Mouse (Mus musculus) CD8-positive naive resting alpha-beta T cell, adult 2 months (primary cell): Measurements from ENCODE around the gene Ikzf4.

Source experiments
- DNase-seq, 2 experiments: peaks; one replicate each; pipeline ENCODE4 v3.0.0; 2022; ENCODE audit warnings: low read depth in 2 of 2, low spot score in 2 of 2

Ikzf4 gene

GRCm38 (mm10) chr10:128613154-128613440 is 32.7 kb downstream of the Ikzf4 start:
- DNase-seq, result no peak

- DNase-seq, result peak; percentile 52 to 77
Observed at GRCm38 (mm10) chr10:128612433-128613153, 33.2 kb downstream of the Ikzf4 start.

DNA sequence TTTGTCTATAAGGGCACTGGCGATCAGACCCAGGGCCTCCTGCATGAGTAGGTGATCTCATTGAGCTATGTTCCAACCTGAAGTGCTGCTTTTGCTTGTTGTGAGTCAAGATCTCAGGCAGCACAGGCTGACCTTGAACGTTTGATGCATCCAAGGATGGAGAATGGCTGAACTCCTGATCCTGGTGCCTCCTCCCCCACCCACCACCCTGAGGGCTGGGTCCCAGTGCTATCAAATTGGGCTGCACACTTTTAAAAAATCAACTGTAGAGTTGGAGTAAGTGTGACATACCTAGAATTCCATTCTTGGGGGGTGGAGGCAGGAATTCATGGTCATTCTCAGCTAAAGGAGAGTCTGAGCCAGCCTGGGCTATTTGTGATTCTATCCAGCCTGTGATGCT is 39.3 kb downstream of the Ikzf4 start:
- no peak for DNase-seq

DNA sequence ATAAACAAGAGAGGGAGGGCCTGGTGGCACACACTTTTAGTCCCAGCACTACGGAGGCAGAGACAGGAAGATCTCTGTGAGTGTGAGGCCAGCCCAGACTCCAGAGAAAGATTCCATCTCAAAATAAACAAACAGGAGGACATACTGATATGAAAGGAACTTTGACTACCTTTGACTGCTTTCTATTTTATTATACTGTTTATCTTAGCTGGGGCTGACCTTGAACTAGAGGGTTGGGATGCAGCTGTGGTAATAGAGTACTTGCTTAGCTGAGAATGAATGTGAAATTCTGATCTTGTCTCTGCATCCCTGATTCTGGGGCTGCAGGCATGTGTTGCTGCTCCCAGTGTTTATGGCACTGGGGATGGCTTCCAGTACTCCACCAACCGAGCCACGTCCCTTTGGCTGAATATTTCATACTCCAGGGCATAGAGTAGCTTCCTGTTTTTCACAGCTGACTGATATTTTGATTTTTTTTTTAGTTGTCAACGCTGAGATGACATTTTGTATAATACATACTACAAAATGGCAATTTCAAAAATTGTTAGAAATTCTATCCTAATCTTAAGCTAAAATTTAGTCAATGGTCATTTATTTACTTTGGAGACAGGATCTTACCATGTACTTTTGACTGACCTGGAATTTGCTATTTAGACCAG is 43.2 kb downstream of the Ikzf4 start:
- no peak for DNase-seq

GRCm38 (mm10) chr10:128601499-128601898 is 44.3 kb downstream of the Ikzf4 start:
- no peak for DNase-seq

DNA sequence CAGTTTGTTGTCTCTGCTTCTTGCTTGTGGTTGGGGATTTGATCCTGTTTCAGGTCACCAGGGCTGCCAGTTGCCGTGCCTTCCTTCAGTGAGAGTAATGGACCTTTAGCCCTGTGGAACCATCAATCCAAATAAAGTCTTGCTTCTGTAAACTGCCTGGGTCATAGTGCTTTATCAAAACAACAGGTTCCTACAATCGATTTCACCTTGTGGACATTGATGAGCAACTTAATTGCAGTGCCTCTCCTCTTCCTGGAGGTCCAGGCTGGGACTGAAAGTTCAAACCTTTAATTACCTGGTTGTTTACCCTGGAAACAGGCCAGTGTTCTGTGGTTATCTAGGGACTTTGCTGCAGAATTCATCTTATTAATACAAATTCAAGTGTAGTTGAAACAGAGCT is 47.3 kb downstream of the Ikzf4 start:
- DNase-seq, result no peak

DNA sequence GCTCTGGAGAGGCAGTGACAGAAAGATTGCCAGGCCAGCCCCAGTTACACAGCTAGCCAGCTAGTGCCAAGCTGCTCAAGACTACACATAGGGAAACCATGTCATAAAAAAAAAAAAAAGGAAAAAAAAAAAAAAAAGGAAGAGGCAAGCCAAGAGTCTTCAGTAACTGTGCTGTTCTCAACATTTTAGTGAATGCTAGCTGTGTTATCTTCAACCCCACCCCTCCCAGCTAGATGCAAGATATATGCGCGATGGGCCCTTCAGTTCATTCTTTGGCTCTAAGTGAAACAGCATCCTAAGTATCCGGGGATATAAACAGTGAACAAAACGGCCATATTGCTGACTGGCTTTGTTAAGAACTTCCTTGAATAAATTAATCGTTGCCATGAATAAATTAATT is 53.0 kb downstream of the Ikzf4 start:
- DNase-seq, result no peak

DNA sequence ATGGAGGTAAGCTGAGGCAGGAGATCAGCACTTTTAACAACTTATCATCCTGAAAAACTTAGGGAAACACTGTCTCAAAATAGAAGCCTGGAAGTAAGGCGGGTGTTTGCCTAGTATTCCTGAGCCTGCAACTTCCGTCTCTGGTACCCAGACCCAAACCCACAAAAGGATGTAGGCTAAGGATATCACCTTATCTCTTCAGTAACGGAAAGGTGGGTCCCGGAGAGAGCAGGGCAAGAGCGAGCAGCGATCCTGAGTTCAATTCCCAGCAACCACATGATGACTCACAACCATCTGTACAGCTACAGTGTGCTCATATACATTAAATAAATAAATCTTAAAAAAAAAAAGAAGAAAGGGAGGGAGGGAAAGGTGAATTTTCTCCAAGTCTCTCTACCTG is 54.4 kb downstream of the Ikzf4 start:
- DNase-seq, result no peak

- DNase-seq, result peak in 1 of 2 experiments; percentile 28
Observed at GRCm38 (mm10) chr10:128590193-128590690, 55.5 kb downstream of the Ikzf4 start.

DNA sequence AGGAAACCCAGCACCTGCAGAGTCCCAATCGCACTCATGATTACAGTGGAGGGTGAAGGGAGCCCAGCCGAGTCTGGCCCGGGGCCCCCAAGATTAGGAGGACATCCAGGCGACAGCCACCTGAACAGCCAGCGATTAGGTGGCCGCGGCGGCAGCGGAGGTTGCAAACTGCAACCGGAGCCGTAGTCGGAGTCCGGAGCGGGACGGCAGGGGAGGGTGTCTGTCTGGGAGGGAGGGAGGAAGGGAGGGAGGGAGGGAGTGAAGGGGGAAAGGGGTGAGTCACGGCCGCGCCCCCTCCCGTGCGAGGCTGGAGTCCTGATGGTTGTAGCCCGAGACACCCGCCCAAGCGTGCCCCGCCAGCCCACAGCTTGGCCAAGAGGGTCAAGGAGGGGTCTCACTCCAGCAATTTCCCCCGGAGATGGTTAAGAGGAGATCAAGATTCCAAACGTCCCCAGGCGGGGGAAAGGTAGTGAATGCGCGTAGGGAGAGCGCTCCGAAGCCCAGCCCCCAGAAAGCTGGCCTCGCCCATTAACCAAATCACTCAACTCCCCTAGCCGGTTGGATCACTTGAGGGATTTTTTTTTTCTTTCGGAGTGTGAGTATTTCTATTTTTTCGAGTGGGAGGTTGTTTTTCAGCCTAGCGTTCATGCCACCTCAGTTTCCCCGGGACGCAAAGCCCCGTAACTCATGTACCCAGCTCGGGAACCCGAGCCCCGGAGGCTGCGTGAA is 56.2 kb downstream of the Ikzf4 start, which contains the start of gene Erbb3:
Gene Erbb3 (minus strand): TSS at position 189 of the 729 bp plus-strand sequence.
- DNase-seq, result peak in 1 of 2 experiments; percentile 31

DNA sequence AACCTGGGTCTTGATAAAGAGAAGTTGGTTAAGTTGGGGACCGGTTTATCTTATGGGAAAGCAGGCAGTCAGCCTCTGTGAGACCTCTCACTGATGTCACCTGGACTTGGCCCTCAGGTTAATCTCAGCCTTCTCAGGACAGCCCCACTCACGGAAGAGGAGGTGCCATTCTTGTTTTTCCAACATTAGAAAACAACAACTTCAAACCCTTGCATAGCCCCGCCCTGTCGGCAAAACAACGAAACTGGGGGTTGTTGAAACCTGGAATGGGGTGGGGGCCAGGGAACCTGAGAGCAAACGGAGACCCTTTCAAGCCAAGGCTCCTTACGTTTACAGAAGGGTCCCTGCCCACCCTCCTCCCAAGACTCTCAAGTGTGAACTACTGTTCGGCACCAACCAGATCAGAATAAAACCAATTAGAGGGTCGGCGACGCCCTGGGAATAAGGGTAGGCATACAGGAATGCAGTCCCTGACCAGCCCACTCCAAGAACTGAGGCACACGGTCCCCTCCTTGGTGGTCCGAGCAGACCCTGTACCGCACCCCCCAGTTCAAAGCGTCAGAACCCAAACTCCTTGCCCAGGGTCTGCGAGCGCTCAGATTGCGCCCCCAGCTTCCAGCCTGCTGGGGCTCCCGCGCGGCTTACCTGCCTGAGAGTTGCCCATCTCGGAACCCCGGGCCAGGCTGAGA is 56.9 kb downstream of the Ikzf4 start:
- peak; percentile 16 to 17 for DNase-seq

DNA sequence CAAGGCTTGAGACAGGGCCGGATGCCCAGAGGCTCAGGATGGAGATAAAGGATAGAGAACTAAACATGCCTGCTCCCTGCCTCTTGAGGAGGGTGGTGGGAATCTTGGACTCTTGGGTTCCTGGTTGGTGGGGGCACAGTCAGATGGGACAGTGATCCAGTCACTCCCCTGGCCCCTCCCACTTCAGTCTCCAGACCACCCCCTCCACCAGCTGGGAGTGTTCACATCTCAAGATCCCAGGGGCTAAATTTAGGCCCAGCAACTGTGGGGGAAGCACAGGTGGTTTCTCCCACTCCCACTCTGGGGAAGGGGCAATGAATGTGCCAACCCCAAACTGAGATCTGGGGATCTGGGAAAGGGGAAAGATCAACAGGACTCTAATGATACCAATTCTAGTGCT is 57.7 kb downstream of the Ikzf4 start:
- DNase-seq, result no peak

GRCm38 (mm10) chr10:128587697-128588096 is 58.1 kb downstream of the Ikzf4 start:
- DNase-seq, result no peak

DNA sequence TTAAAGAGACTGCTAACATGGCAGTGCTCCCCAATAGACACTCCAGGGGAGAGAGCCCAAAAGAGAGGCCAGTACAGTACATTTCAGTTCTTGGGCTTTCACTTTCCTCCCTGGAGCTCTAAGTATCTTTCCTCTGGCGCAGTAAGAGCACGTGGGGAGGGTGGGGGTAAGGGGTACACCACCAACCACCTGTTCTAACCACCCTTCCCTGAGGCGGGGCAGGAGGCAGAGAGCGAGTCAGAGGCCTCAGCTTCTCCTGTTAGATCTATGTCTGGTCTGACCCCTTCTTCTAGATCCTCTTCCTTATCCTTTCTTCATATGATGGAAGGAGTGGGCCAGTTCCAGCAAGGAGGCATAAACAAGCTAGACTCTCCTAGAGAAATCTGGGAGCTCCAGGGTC is 58.7 kb downstream of the Ikzf4 start:
- DNase-seq, result no peak

DNA sequence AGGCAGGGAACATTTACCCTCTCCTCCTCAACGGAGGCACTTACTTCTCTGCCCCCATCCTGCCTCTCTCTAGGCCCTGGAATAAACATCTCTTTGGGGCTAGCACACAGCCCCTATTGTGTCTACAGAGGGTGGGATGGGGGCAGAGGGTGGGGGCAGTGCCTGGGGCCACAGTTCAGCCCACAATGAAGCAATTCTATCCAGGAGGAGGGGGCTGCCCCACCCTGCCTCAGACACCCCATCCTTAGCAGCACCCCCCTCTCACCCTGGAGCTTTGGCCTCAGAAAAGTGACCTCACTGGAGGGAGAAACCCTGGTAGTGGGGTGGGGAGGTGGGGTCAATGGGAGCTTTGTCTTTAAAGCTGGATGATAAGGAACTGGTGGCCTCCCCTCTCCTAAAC is 59.2 kb downstream of the Ikzf4 start:
- no peak for DNase-seq

- DNase-seq, result no peak
Observed at GRCm38 (mm10) chr10:128584386-128584785, 61.4 kb downstream of the Ikzf4 start.

GRCm38 (mm10) chr10:128583644-128584043 is 62.1 kb downstream of the Ikzf4 start:
- DNase-seq, result no peak
